Mouse (Mus musculus): ENCODE results near the gene Tshz2. TPM values are rescaled to one million over a fixed set of nuclear protein-coding genes. Genes with fewer than 3 reads are reported as not detected.

Tshz2 gene
- polyA plus RNA-seq, 1 experiment from 2014 or later: 20.1 TPM

DNA sequence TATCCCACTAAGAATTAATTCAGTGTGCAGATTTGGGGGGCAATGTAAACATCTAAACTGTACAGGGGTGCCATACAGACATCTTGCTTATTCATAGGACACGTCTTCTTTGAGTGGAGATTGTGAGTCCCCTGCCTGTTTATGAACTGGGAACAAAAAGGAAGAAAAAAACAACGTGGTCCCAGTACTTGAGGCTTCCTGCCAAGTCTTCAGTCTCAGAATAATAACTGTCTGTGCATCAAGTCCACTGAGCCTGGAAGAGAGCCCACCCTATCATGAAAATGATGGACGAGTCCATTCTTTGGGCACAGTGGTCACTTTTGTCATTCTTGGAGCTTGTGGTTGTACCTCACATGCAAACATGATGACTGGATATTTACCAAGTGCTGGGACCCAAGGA lies 39.1 kb upstream of the Tshz2 start:
- no peaks in the 10 kb centered on the region for H3K9me3 ChIP-seq (ENCODE audit: control insufficient read depth, low read depth, low read length)
- ATAC-seq (ENCODE audit: insufficient number of reproducible peaks, insufficient read depth, low FRiP score, low read depth): no peak
- no peaks in the 10 kb centered on the region for H3K27me3 ChIP-seq (ENCODE audit: control insufficient read depth, insufficient read depth, low read length)
- no peak overlapping the region for H3K9ac ChIP-seq (replicated peaks; ENCODE audit: low read depth, low read length)
- 67% methylated on average over 3 of the region's 3 CpGs for WGBS
- H3K4me1 ChIP-seq (ENCODE audit: control insufficient read depth, insufficient read depth, low read length): no peaks in the 10 kb centered on the region
- H3K27ac ChIP-seq (ENCODE audit: low read length): no peak overlapping the region
- no peak overlapping the region for H3K4me2 ChIP-seq (replicated peaks; ENCODE audit: low read depth, low read length)
- H3K4me3 ChIP-seq (ENCODE audit: low read depth, low read length): no peak overlapping the region
- no peaks in the 10 kb centered on the region for H3K36me3 ChIP-seq (ENCODE audit: control insufficient read depth, insufficient read depth, low read length)

GRCm38 (mm10) chr2:169597357-169597756 lies 35.5 kb upstream of the Tshz2 start:
- H3K9me3 ChIP-seq (ENCODE audit: control insufficient read depth, low read depth, low read length): no peaks in the 10 kb centered on the region
- WGBS: 75% methylated on average over 6 of the region's 6 CpGs
- ATAC-seq (ENCODE audit: insufficient number of reproducible peaks, insufficient read depth, low FRiP score, low read depth): no peak
- no peak overlapping the region for H3K27ac ChIP-seq (ENCODE audit: low read length)
- H3K36me3 ChIP-seq (ENCODE audit: control insufficient read depth, insufficient read depth, low read length): no peaks in the 10 kb centered on the region
- H3K27me3 ChIP-seq (ENCODE audit: control insufficient read depth, insufficient read depth, low read length): no peaks in the 10 kb centered on the region
- no peak overlapping the region for H3K4me3 ChIP-seq (ENCODE audit: low read depth, low read length)
- H3K9ac ChIP-seq (replicated peaks; ENCODE audit: low read depth, low read length): no peak overlapping the region
- no peak overlapping the region for H3K4me2 ChIP-seq (replicated peaks; ENCODE audit: low read depth, low read length)
- H3K4me1 ChIP-seq (ENCODE audit: control insufficient read depth, insufficient read depth, low read length): peaks cover 7% of the 10 kb centered on the region; the same call in 1 of the 2 replicates

GRCm38 (mm10) chr2:169597971-169598370 lies 34.8 kb upstream of the Tshz2 start:
- no peak overlapping the region for H3K9ac ChIP-seq (replicated peaks; ENCODE audit: low read depth, low read length)
- no peaks in the 10 kb centered on the region for H3K36me3 ChIP-seq (ENCODE audit: control insufficient read depth, insufficient read depth, low read length)
- H3K9me3 ChIP-seq (ENCODE audit: control insufficient read depth, low read depth, low read length): no peaks in the 10 kb centered on the region
- H3K4me1 ChIP-seq (ENCODE audit: control insufficient read depth, insufficient read depth, low read length): peaks cover 7% of the 10 kb centered on the region; the same call in 1 of the 2 replicates
- no peak overlapping the region for H3K4me3 ChIP-seq (ENCODE audit: low read depth, low read length)
- WGBS: 87% methylated on average over 8 of the region's 8 CpGs
- H3K27me3 ChIP-seq (ENCODE audit: control insufficient read depth, insufficient read depth, low read length): no peaks in the 10 kb centered on the region
- no peak overlapping the region for H3K27ac ChIP-seq (ENCODE audit: low read length)
- H3K4me2 ChIP-seq (replicated peaks; ENCODE audit: low read depth, low read length): no peak overlapping the region
- ATAC-seq (ENCODE audit: insufficient number of reproducible peaks, insufficient read depth, low FRiP score, low read depth): no peak

GRCm38 (mm10) chr2:169599591-169599990 lies 33.2 kb upstream of the Tshz2 start:
- no peak overlapping the region for H3K4me2 ChIP-seq (replicated peaks; ENCODE audit: low read depth, low read length)
- H3K27me3 ChIP-seq (ENCODE audit: control insufficient read depth, insufficient read depth, low read length): no peaks in the 10 kb centered on the region
- H3K4me1 ChIP-seq (ENCODE audit: control insufficient read depth, insufficient read depth, low read length): peaks cover 7% of the 10 kb centered on the region; the same call in 1 of the 2 replicates
- no peaks in the 10 kb centered on the region for H3K36me3 ChIP-seq (ENCODE audit: control insufficient read depth, insufficient read depth, low read length)
- no peaks in the 10 kb centered on the region for H3K9me3 ChIP-seq (ENCODE audit: control insufficient read depth, low read depth, low read length)
- no peak overlapping the region for H3K4me3 ChIP-seq (ENCODE audit: low read depth, low read length)
- no peak overlapping the region for H3K9ac ChIP-seq (replicated peaks; ENCODE audit: low read depth, low read length)
- no peak for ATAC-seq (ENCODE audit: insufficient number of reproducible peaks, insufficient read depth, low FRiP score, low read depth)
- WGBS: 85% methylated on average over 4 of the region's 4 CpGs
- no peak overlapping the region for H3K27ac ChIP-seq (ENCODE audit: low read length)

DNA sequence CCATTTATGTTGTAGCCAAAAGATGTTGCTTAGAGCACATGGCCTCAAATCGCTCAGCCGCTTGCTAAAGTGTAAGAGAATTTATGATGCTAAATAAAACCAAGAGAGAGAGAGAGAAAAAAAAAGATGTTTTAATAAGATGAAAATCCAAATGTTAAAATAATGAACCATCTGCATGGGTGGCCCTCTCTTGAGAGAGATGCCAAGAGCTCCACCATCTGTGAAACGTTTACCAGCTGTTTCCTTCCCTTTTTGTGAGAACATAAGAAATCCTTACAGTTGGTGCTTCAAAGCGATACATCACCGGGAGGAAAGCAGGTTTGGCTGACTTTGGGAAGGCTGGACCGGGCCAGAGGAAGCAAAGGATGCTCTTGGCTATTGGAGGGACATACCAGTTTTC lies 32.6 kb upstream of the Tshz2 start:
- ATAC-seq (ENCODE audit: insufficient number of reproducible peaks, insufficient read depth, low FRiP score, low read depth): no peak
- Histone ChIP-seq H3K27ac (ENCODE audit: low read length) (no peak overlapping the region), H3K9me3 (ENCODE audit: control insufficient read depth, low read depth, low read length) (no peaks in the 10 kb centered on the region), H3K4me2 (replicated peaks; ENCODE audit: low read depth, low read length) (no peak overlapping the region), H3K4me1 (ENCODE audit: control insufficient read depth, insufficient read depth, low read length) (peaks cover 7% of the 10 kb centered on the region; the same call in 1 of the 2 replicates), H3K4me3 (ENCODE audit: low read depth, low read length) (no peak overlapping the region), H3K9ac (replicated peaks; ENCODE audit: low read depth, low read length) (no peak overlapping the region), H3K27me3 (ENCODE audit: control insufficient read depth, insufficient read depth, low read length) (no peaks in the 10 kb centered on the region), H3K36me3 (ENCODE audit: control insufficient read depth, insufficient read depth, low read length) (no peaks in the 10 kb centered on the region)
- 35% methylated on average over 6 of the region's 6 CpGs for WGBS

GRCm38 (mm10) chr2:169606901-169607678 lies 25.7 kb upstream of the Tshz2 start:
- H3K4me2 ChIP-seq (replicated peaks; ENCODE audit: low read depth, low read length): no peak overlapping the region
- WGBS: 71% methylated on average over 13 of the region's 13 CpGs
- H3K27ac ChIP-seq (ENCODE audit: low read length): peak overlapping the region; percentile 16; the same call in 1 of the 2 replicates
- no peaks in the 10 kb centered on the region for H3K36me3 ChIP-seq (ENCODE audit: control insufficient read depth, insufficient read depth, low read length)
- H3K9me3 ChIP-seq (ENCODE audit: control insufficient read depth, low read depth, low read length): no peaks in the 10 kb centered on the region
- ATAC-seq (ENCODE audit: insufficient number of reproducible peaks, insufficient read depth, low FRiP score, low read depth): no peak
- H3K9ac ChIP-seq (replicated peaks; ENCODE audit: low read depth, low read length): no peak overlapping the region
- no peaks in the 10 kb centered on the region for H3K27me3 ChIP-seq (ENCODE audit: control insufficient read depth, insufficient read depth, low read length)
- peaks cover 25% of the 10 kb centered on the region for H3K4me1 ChIP-seq (ENCODE audit: control insufficient read depth, insufficient read depth, low read length)
- H3K4me3 ChIP-seq (ENCODE audit: low read depth, low read length): no peak overlapping the region

GRCm38 (mm10) chr2:169607787-169608186 lies 25.0 kb upstream of the Tshz2 start:
- 14% methylated on average over 2 of the region's 2 CpGs for WGBS
- peak overlapping the region; percentile 57; the same call in 1 of the 2 replicates for H3K27ac ChIP-seq (ENCODE audit: low read length)
- ATAC-seq (ENCODE audit: insufficient number of reproducible peaks, insufficient read depth, low FRiP score, low read depth): no peak

GRCm38 (mm10) chr2:169609956-169610355 lies 22.9 kb upstream of the Tshz2 start:
- H3K27me3 ChIP-seq (ENCODE audit: control insufficient read depth, insufficient read depth, low read length): no peaks in the 10 kb centered on the region
- no peaks in the 10 kb centered on the region for H3K36me3 ChIP-seq (ENCODE audit: control insufficient read depth, insufficient read depth, low read length)
- H3K4me3 ChIP-seq (ENCODE audit: low read depth, low read length): no peak overlapping the region
- peaks cover 25% of the 10 kb centered on the region for H3K4me1 ChIP-seq (ENCODE audit: control insufficient read depth, insufficient read depth, low read length)
- no peak overlapping the region for H3K27ac ChIP-seq (ENCODE audit: low read length)
- no peak for ATAC-seq (ENCODE audit: insufficient number of reproducible peaks, insufficient read depth, low FRiP score, low read depth)
- no peak overlapping the region for H3K9ac ChIP-seq (replicated peaks; ENCODE audit: low read depth, low read length)
- no peaks in the 10 kb centered on the region for H3K9me3 ChIP-seq (ENCODE audit: control insufficient read depth, low read depth, low read length)
- 39% methylated on average over 13 of the region's 13 CpGs for WGBS
- H3K4me2 ChIP-seq (replicated peaks; ENCODE audit: low read depth, low read length): no peak overlapping the region

More at GRCm38 (mm10) chr2:169607787-169608186, 25.0 kb upstream of the Tshz2 start:
- Histone ChIP-seq H3K4me3 (ENCODE audit: low read depth, low read length) (no peak overlapping the region), H3K4me1 (ENCODE audit: control insufficient read depth, insufficient read depth, low read length) (peaks cover 25% of the 10 kb centered on the region), H3K36me3 (ENCODE audit: control insufficient read depth, insufficient read depth, low read length) (no peaks in the 10 kb centered on the region), H3K27me3 (ENCODE audit: control insufficient read depth, insufficient read depth, low read length) (no peaks in the 10 kb centered on the region), H3K9ac (replicated peaks; ENCODE audit: low read depth, low read length) (no peak overlapping the region), H3K4me2 (replicated peaks; ENCODE audit: low read depth, low read length) (no peak overlapping the region), H3K9me3 (ENCODE audit: control insufficient read depth, low read depth, low read length) (no peaks in the 10 kb centered on the region)

Data from stomach, embryonic 14.5 days (tissue).